Mouse (Mus musculus): ENCODE measurements around the gene Echs1. TPM values are rescaled to one million over a fixed set of nuclear protein-coding genes. Genes with fewer than 3 reads are reported as not detected.

The Echs1 gene
- total RNA-seq, 2 experiments from 2014 or later, result 62.9 to 85.0 TPM

DNA sequence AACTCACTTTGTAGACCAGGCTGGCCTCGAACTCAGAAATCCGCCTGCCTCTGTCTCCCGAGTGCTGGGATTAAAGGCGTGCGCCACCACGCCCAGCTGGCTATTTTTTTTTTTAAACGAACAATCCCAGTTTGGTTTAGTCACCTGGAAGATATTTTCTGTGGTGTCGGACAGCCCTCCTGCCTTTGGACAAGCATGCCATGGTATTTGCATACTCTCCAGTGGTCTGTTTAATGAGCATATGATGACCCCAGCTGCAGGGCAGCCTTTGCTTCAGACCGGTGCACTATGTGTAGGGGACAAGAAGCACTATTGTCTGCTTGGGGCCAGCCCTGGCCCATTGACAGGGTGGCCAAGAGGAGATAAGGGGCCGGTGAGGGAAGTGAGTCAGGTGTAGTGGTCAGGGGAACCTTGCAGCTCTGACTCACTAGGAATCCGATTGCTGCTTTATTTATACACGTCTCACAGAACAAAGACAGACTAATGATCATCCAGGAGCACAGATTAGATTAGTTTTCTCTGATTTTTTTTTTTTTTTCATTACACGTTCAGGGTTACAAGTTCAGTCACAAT lies 5.1 kb upstream of the Echs1 start:
- ATAC-seq (replicated peaks; ENCODE audit: low FRiP score, low TSS enrichment, poor library complexity, severe bottlenecking), result no peak

- no peak for ATAC-seq (replicated peaks; ENCODE audit: low FRiP score, low TSS enrichment, poor library complexity, severe bottlenecking)
Observed at GRCm38 (mm10) chr7:140120484-140120883, 4.2 kb upstream of the Echs1 start.

DNA sequence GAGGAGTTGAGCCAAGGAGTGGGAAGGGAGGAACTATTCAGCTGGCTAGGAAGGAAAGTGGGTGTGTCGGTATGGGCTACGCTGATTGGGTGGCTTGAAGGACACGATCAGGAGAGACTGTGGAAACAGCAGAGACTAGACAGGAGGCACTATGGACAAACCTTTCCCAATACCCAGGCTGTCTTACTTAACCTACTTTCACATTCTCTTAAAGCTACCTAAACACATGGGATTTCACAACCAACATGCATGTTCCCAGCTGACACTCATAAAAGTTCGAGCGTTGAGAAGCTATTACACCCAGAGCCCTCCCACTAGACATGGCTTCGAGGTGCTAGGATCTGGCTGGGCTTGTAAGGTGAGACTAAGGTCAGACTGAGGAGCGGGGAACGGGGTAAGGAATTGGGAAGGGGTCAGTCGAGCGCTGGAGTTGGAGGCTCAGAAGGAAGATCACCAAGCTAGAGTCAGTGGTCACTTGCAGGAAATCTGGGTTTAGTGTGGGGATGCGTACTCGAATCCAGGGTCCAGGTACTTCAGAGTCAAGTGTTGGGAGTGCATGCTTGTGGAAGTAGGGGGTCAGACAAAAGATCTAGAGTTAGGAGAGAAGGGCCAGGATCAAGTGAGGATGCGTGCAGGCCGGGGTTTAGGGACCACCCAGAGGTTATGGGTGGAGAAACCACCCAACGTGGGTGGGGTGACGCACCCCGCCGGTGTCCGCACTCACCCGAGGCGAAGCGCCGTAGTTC lies 520 bp downstream of the Echs1 start, which contains the start of gene Paox:
TSS of gene Paox (plus strand) at position 217 of the 746 bp plus-strand sequence.
- ATAC-seq (replicated peaks; ENCODE audit: low FRiP score, low TSS enrichment, poor library complexity, severe bottlenecking), result peak; percentile 79

DNA sequence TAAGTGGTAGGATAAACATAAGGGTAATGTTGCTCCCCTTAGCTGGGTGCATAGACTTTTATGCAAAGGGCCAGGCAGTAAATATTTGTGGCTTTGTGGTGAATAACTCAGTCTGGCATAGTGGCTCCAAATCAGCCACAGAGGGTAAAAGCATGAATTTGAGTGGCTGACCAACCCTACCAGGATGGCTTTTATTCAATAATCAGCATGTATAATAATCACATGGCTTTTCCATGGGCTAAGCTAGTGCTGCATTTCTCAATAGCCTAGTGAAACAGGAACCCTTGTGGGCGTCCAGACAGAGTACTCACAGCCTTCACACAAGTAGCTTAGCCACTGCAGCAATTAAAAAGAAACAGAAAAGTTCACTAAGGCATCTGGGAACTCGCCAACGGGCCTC lies 4.3 kb downstream of the Echs1 start:
- ATAC-seq (replicated peaks; ENCODE audit: low FRiP score, low TSS enrichment, poor library complexity, severe bottlenecking), result no peak

GRCm38 (mm10) chr7:140104009-140104408 lies 12.3 kb downstream of the Echs1 start:
- no peak for ATAC-seq (replicated peaks; ENCODE audit: low FRiP score, low TSS enrichment, poor library complexity, severe bottlenecking)

- peak; percentile 97 for ATAC-seq (replicated peaks; ENCODE audit: low FRiP score, low TSS enrichment, poor library complexity, severe bottlenecking)
Observed at GRCm38 (mm10) chr7:140101993-140102860, 14.0 kb downstream of the Echs1 start, which contains the start of gene Fuom. Gene Fuom, minus strand, starts transcription at chr7:140102441.

DNA sequence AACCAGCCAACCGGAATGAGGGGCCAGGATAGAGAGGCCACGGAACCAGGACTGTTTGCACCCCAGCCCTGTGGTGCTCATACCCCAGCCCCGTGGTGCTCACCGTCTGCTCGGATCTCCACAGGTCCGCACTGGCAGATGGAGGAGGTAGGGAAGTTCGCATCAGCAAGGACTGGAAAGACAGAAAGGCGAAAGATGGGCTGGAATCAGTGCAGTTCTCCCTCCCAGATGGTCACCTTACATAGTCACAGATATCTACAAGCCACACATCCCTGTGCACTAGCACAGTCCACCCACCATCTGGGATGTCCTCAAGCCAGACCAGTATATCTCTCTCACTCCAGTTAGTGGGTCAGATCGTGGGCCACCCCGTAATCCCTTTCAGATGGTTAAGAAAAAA lies 14.8 kb downstream of the Echs1 start:
- ATAC-seq (replicated peaks; ENCODE audit: low FRiP score, low TSS enrichment, poor library complexity, severe bottlenecking), result no peak

DNA sequence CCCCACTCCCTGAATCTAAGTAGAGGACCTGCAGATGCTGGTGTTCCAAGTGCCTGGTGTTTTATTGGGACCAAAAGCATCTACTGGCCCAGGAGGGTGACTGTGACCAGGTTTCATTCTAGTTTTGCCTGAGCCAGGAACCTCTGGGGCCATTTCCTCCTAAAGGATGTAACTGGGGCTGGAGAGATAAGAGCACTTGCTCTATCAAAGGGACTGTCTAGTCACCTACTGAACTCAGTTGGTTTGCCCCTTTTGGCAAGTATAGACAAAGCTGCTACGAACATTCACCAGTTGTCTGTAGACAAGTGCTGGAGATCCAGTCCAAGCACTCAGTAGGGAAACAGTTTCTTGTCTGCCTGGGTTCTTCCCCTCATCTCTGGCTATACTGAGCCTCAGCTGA lies 17.8 kb downstream of the Echs1 start:
- no peak for ATAC-seq (replicated peaks; ENCODE audit: low FRiP score, low TSS enrichment, poor library complexity, severe bottlenecking)

DNA sequence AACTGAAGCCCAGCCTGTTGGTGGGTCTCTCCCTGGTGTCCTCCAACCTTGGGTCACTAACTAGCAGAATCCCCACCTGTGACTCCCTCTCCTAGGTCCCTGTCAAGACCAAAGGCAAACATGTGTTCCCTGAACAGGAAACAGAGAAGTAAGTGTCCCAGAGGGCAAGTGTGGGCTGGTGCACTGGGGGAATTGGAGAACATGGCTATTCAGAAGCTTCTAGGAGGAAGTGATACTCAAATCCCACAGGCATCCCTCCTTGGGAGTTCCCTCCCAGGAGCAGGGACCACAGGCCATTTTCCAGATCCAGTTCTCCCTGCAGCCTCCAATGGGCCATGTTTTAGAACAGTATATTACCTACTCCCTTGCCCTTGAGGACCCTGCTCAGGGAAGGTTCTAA lies 20.2 kb downstream of the Echs1 start:
- ATAC-seq (replicated peaks; ENCODE audit: low FRiP score, low TSS enrichment, poor library complexity, severe bottlenecking), result no peak

DNA sequence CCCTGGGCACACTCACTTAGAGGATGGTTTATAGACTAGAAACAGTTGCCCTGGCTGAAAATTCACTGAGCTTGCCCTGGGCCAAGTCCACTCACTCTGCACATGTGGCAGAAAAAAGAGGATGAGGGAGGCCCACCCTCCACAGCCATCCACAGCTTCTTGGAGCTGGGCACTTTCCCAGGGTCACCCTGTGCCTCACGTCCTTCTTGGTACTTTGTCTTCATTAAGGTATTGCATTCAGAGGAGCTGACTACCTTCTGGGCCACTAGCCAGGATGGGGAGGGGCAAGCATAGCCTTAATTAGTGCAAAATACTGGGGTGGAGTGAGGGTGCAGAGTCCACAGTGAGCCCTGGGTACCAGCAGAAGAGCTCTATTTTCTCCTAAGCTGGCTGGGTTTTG lies 20.7 kb downstream of the Echs1 start:
- ATAC-seq (replicated peaks; ENCODE audit: low FRiP score, low TSS enrichment, poor library complexity, severe bottlenecking), result no peak

- ATAC-seq (replicated peaks; ENCODE audit: low FRiP score, low TSS enrichment, poor library complexity, severe bottlenecking), result no peak
Observed at GRCm38 (mm10) chr7:140094954-140095353, 21.3 kb downstream of the Echs1 start.

DNA sequence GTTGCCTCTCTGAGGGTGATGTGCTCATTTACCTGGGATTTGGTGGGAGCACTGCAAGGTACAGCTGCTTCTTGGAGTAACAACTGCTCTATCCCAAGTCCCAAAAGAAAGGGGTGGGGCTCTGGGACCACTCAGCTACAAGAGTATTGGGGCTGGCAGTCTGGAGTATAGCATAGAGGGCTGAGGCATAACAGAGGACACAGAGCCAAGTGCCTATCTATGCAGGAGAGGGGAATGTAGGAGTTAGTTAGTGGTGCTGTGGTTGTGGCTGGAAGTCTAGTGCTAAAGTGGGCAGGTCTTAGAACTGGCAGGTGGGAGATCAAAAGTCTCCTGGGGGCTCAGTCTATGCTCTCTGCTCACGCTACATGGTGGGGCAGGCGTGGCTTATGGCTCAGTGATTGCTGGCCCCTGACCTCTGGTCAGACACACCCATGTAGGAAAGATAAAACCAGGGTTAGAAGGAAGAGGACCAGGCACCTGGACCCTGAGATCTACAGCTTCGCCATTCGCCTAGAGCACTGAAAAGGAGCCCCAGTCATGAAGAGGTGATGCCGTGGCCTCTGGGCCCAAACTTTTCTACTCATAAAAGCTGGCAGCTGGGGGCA lies 23.2 kb downstream of the Echs1 start, which contains the start of gene Prap1:
TSS of gene Prap1 (plus strand) at position 472 of the 605 bp plus-strand sequence.
- ATAC-seq (replicated peaks; ENCODE audit: low FRiP score, low TSS enrichment, poor library complexity, severe bottlenecking), result 0 out of 2 replicates have a peak, but pooled peaks have one; percentile 8

GRCm38 (mm10) chr7:140090601-140091000 lies 25.7 kb downstream of the Echs1 start:
- ATAC-seq (replicated peaks; ENCODE audit: low FRiP score, low TSS enrichment, poor library complexity, severe bottlenecking), result no peak

DNA sequence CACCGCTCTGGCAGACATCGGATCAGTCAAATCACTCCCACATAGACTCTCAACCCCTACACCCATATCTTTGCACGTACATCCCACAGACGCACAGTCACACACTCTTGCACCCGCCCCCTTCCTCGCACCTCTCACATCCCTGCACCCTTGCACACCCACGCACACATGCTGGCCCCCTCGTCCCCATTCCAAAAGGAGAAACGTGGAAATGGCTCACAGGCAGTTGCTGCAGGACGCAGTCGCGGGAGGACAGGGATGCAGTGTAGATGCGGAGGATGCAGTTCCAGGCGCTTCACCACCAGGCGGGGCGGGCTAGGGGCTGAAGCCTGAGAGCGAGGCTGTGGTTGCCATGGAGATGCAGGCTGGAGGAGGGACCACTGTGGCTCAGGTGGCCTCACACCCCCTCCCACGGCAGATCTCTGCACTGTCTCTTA lies 34.0 kb downstream of the Echs1 start, which contains the start of gene Caly:
TSS of gene Caly (minus strand) at position 307 of the 437 bp plus-strand sequence.
- ATAC-seq (replicated peaks; ENCODE audit: low FRiP score, low TSS enrichment, poor library complexity, severe bottlenecking), result peak; percentile 71

GRCm38 (mm10) chr7:140081408-140082241 lies 34.7 kb downstream of the Echs1 start:
- ATAC-seq (replicated peaks; ENCODE audit: low FRiP score, low TSS enrichment, poor library complexity, severe bottlenecking), result 0 out of 2 replicates have a peak, but pooled peaks have one; percentile 5

- peak; percentile 54; the same call in 1 of the 2 replicates for ATAC-seq (replicated peaks; ENCODE audit: low FRiP score, low TSS enrichment, poor library complexity, severe bottlenecking)
Observed at GRCm38 (mm10) chr7:140080503-140081156, 35.6 kb downstream of the Echs1 start.

DNA sequence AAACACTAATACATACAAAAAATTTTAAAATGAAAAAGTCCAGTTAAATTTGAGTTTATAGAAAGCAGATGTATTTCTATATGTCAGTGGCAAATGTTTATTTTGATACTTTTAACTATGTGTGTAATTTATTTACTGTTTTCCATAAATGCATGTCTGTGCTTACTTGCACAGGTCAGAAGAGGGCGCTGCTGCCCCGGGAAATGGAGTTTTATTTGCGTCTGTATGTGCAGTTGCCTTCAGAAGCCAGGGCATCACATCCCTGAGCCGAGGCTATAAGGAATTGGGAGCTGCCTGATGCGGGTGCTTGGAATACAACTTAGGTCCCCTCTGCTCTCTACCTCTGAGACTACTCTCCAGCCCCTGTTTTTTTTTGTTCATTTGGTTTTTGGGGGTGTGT lies 37.6 kb downstream of the Echs1 start:
- peak; percentile 72 for ATAC-seq (replicated peaks; ENCODE audit: low FRiP score, low TSS enrichment, poor library complexity, severe bottlenecking)

DNA sequence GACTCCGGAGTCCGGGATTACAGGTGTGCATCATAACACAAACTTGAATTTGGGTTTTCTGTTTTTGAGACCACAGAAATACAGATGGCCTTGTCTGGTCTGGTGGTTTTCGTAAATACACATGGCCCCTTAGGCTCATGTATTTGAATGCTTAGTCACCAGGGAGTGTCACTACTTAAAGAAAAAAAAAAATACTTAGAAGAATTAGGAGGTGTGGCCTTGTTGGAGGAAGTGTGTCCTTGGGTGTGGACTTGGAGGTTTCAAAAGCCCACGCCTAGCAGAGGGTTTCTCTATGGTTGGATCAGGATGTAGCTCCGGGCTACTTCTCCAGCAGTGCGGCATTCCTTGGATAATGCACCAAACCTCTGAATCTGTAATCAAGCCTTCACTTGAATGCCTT lies 38.6 kb downstream of the Echs1 start:
- no peak for ATAC-seq (replicated peaks; ENCODE audit: low FRiP score, low TSS enrichment, poor library complexity, severe bottlenecking)
